Mouse (Mus musculus): ENCODE measurements around the gene Snw1. TPM values are rescaled to one million over a fixed set of nuclear protein-coding genes. Genes with fewer than 3 reads are reported as not detected.

Gene Snw1
- polyA plus RNA-seq, 1 experiment from 2014 or later = 99.2 TPM

DNA sequence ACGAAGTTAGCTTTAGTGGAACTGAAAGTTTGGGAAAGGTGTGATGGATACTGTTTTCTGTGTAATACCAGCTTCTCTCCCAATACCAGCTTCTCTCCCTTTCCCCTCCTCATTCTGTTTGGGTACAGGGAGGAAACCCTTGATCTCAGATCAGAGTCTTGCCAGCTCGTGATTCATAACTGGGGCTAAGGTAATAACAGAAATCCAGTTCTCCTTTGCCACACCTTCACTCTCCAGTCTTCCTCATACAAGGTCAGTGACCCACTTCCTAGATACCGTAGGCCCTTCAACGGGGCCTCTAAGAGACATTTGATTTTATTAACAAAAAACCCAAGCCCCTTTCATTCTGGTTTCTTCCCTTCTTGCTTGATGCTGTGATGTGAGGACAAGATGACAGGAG, 66.9 kb downstream of the Snw1 start:
- no peaks in the 10 kb centered on the region for H3K27me3 ChIP-seq
- DNase-seq (ENCODE audit: low read depth, low spot score) (no peak), ATAC-seq (no peak)
- no peak for TF ChIP-seq CTCF (IDR thresholded peaks at IDR 0.05)
- in situ Hi-C loops (cut with MboI; ENCODE audit: low pct_unique_long_range_greater_than_20kb) = no loop called here
- ChIA-PET POLR2A (no interaction called here), CTCF (interaction anchor here (1.2 kb wide), 1 partner anchor 11 kb away, joined by 4 read pairs; no protein-coding TSS in a partner anchor)

DNA sequence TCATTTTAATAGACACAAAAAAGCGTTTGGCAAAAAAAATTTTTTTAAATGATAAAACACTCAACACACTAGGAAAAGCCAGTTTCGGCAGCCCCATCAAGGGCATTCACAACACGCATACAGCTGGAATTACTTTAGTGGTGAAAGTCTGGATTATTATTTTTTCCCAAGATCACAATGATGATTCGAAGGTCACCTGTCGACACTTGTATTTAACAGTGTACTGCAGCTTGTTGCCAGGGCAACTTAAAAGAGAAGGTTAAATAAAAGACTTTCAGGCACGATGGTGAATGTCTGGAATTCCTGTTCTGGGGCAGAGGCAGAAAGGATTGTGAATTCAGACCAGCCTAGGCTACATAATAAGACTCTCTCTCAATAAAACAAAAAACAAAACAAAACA, 70.2 kb downstream of the Snw1 start:
- POLR2A ChIA-PET = no interaction called here
- in situ Hi-C loops (cut with MboI; ENCODE audit: low pct_unique_long_range_greater_than_20kb) = no loop called here
- CTCF ChIA-PET = no interaction called here
- ATAC-seq (no peak), DNase-seq (ENCODE audit: low read depth, low spot score) (no peak)
- no peak for TF ChIP-seq CTCF (IDR thresholded peaks at IDR 0.05)
- no peaks in the 10 kb centered on the region for H3K27me3 ChIP-seq

DNA sequence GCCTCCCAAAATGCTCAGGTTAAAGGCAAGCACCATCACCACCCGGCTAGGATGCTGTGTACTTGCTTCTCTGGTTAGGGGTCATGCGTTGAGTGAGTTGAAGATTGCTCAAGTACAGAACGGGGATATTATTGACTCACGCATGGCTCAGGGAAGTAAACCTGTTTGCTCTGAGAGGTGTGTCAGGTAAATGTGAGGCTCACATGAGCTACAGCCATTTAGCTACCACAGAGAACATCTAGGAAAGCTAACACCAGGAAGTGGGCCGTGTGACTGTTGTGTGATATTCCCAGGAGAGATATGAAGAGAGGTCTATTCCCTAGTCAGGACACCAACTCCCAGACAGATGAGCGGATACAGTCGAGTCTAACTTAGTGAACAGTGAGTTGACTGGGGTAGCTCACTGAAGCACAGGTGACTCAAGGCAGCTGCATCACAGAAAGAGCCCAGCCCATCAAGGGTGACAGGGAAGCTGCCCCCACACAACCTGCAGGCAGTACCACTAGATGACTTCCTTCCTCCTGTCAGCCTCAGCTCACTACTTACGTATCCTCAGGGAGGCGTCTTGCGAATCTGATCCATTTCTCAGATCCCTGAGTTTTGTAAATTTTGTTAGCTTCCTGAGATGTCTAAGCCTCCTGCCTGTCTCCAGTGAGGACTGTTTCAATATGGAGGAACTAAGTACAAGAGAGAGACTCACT, 72.8 kb downstream of the Snw1 start:
- CTCF ChIA-PET = no interaction called here
- no peaks in the 10 kb centered on the region for H3K27me3 ChIP-seq
- no peak for TF ChIP-seq CTCF (IDR thresholded peaks at IDR 0.05)
- in situ Hi-C loops (cut with MboI; ENCODE audit: low pct_unique_long_range_greater_than_20kb) = no loop called here
- POLR2A ChIA-PET = no interaction called here
- ATAC-seq (no peak), DNase-seq (ENCODE audit: low read depth, low spot score) (no peak)

Other genes starting within 250 kb of the Snw1 start
- gene Noxred1, start 233.5 kb downstream of the Snw1 start, polyA plus RNA-seq (2021) = 0.24 TPM
- 63.6 TPM for gene Vipas39, start 206.0 kb downstream of the Snw1 start, polyA plus RNA-seq (2021)
- gene Ahsa1, start 205.8 kb downstream of the Snw1 start, polyA plus RNA-seq (2021) = 157 TPM
- gene Ism2, start 172.6 kb downstream of the Snw1 start, polyA plus RNA-seq (2021) = 0.27 TPM
- 164 TPM for gene Sptlc2, start 83.9 kb downstream of the Snw1 start, polyA plus RNA-seq (2021)
- gene Slirp, start 28.4 kb downstream of the Snw1 start, polyA plus RNA-seq (2021) = 138 TPM
- 15.5 TPM for gene Alkbh1, start 28.3 kb downstream of the Snw1 start, polyA plus RNA-seq (2021)
- not detected for gene Gm5788, start 22.4 kb upstream of the Snw1 start, polyA plus RNA-seq (2021)
- 0.27 TPM for gene Gm8300, start 42.0 kb upstream of the Snw1 start, polyA plus RNA-seq (2021)
- gene Oog1, start 130.4 kb upstream of the Snw1 start, polyA plus RNA-seq (2021) = 0.19 TPM
- gene Gm4027, start 146.6 kb upstream of the Snw1 start, polyA plus RNA-seq (2021) = 0.13 TPM
- not detected for gene Gm16381, start 172.3 kb upstream of the Snw1 start, polyA plus RNA-seq (2021)

Measured in Patski (cell line).